Mouse (Mus musculus): Measurements from ENCODE around the gene Lim2. TPM values are rescaled to one million over a fixed set of nuclear protein-coding genes. Genes with fewer than 3 reads are reported as not detected.

Gene Lim2
- polyA plus RNA-seq, 1 experiment: not detected

DNA sequence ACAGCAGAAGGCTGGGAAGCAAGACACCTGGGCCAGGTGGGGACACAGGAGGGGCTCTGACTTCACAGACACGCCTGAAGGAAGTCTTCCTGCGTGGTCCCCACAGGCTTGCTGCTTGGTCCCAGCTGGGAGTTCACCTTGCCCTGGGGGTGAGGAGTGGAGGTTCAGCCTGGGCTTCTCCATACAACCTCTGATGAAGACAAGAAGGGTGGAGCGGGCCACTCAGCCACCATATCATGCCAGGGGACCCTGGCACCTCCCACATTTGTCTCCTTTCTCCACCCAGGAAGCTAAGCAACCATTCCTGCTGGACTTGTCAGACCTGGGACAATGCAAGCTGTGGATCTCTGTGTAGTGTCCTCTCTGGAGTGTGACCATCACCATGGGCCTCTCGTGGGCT is 35.4 kb downstream of the Lim2 start, which contains the start of gene Vsig10l:
Gene Vsig10l (plus strand): TSS at position 301 of the 400 bp plus-strand sequence.
- Histone ChIP-seq H3K4me1 (ENCODE audit: control insufficient read depth, insufficient read depth, insufficient read length, low read length) (peaks cover 7% of the 10 kb centered on the region), H3K27ac (replicated peaks; ENCODE audit: low read depth, low read length) (no peak within 1 kb of the TSS), H3K4me3 (ENCODE audit: insufficient read depth, low read depth, low read length) (no peak within 1 kb of the TSS)

DNA sequence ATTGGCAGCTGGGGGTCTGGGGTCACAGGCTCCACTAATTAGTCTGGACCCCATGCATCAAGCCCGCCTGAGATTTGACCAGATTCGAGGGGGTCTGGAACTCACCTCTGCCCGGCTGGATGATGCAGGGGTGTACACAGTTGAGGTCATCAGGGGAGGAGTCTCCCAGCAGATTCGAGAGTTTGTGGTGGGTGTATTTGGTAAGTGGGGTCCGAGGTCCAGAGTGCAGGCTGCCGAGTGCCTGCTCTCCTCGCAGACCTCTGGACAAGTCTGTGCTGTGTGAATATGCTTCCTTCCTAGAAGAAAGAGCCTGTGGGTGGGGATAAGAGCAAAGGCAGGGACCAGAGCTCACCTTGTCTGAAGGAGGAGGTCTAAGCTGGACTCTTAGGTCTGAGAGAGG is 36.5 kb downstream of the Lim2 start:
- H3K4me1 ChIP-seq (ENCODE audit: control insufficient read depth, insufficient read depth, insufficient read length, low read length): peaks cover 7% of the 10 kb centered on the region; the same call in 1 of the 2 replicates
- H3K4me3 ChIP-seq (ENCODE audit: insufficient read depth, low read depth, low read length): no peak overlapping the region
- no peak overlapping the region for H3K27ac ChIP-seq (replicated peaks; ENCODE audit: low read depth, low read length)

DNA sequence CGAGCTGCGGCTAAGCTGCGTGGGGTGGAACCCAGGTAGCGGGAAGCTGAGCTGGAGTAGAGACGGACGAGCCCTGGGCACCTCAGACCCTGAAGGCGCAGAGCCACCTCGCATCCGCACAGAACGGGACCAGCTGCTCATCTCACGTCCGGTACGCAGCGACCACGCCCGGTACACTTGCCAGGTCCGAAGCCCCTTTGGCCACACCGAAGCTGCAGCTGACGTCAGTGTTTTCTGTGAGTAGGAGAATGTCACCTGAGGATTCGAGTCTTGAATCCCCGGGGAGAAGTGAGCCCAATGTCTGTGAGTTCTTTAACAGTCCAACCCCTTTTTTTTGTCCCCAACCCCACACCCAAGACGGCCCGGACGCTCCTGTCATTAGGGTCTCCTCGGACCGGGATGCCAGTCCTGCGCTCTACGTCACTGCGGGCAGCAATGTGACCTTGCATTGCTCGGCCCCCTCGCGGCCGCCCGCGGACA is 37.4 kb downstream of the Lim2 start:
- Histone ChIP-seq H3K4me3 (ENCODE audit: insufficient read depth, low read depth, low read length) (peak overlapping the region; percentile 63), H3K27ac (replicated peaks; ENCODE audit: low read depth, low read length) (no peak overlapping the region), H3K4me1 (ENCODE audit: control insufficient read depth, insufficient read depth, insufficient read length, low read length) (peaks cover 4% of the 10 kb centered on the region; the same call in 1 of the 2 replicates)

DNA sequence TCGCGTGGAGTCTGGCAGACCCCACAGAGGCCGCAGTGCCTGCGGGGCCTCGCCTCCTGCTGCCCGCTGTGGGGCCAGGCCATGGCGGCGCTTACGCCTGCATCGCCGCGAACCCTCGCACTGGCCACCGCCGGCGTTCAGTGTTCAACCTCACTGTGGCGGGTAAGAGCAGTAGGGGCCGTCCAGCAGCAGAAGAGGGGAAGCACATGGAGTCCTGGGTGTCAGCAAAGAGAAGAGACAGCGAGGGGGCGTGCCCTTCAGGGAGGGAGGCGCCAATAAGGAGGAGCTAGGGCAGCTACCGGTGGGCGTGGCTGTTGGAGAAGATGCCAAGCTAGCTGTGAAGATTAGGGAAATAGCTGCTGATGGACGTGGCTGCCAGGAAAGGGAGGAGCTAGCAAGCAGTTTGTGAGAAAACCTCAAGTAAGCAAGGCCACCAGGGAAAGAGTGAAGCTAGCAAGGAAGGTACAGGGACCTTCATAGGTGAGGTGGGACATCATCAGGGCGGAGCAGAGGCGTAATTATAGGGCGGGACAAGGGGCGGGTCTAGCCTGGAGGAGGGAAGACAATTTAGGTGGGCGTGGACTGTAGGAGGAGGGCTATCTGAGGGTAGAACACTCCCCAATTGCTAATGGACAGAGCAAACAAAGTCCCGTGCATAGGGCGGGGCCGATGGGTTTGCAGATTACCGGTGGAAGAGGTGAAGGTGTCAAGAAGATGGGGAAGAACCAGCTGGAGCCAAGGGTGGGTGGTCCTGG is 38.1 kb downstream of the Lim2 start:
- Histone ChIP-seq H3K27ac (replicated peaks; ENCODE audit: low read depth, low read length) (0 out of 2 replicates have a peak overlapping the region, but pooled peaks have one; percentile 1), H3K4me3 (ENCODE audit: insufficient read depth, low read depth, low read length) (peak overlapping the region; percentile 63), H3K4me1 (ENCODE audit: control insufficient read depth, insufficient read depth, insufficient read length, low read length) (peaks cover 1% of the 10 kb centered on the region; the same call in 1 of the 2 replicates)

DNA sequence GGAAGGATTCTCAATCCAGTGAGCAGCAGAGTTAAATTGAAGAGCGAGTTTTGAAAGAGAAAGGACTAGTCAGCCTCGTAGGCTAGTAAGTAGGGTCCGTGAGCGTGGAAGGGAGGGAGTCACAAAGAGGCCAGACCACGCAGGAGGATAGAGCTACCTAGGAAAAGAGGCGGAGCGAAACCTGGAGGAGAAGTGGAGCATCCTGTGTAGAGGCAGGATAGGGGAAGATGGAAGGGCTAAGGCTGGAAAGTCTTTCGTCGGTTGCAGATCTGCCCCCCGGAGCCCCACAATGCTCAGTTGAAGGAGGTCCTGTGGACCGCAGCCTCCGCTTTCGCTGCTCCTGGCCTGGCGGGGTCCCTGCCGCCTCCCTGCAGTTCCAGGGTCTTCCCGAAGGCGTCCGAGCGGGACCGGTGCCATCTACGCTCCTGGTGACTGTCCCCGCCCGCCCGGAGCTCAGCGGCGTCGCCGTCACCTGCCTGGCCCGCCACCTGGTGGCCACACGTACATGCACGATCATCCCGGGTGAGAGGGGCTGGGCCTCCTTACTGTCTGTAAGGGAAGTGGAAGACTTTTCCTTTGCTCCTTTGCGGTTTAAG is 38.7 kb downstream of the Lim2 start:
- Histone ChIP-seq H3K4me1 (ENCODE audit: control insufficient read depth, insufficient read depth, insufficient read length, low read length) (no peaks in the 10 kb centered on the region), H3K27ac (replicated peaks; ENCODE audit: low read depth, low read length) (0 out of 2 replicates have a peak overlapping the region, but pooled peaks have one; percentile 1), H3K4me3 (ENCODE audit: insufficient read depth, low read depth, low read length) (peak overlapping the region; percentile 63)

DNA sequence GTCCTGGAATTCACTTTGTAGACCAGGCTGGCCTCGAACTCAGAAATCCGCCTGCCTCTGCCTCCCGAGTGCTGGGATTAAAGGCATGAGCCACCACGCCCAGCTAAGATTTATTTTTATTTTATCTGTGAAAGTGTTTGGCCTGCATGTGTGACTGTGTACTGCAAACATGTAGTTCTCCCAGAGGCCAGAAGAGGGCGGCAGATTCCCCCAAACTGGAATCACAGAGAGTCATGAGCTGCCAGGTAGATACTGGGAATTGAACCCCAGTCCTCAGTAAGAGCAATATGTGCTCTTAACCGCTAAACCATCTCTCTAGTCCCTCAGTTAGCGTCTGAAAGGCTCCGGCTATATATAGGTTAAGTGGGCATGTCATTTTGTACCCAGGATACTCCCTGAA is 42.9 kb downstream of the Lim2 start:
- Histone ChIP-seq H3K4me3 (ENCODE audit: insufficient read depth, low read depth, low read length) (no peak overlapping the region), H3K27ac (replicated peaks; ENCODE audit: low read depth, low read length) (no peak overlapping the region), H3K4me1 (ENCODE audit: control insufficient read depth, insufficient read depth, insufficient read length, low read length) (no peaks in the 10 kb centered on the region)

DNA sequence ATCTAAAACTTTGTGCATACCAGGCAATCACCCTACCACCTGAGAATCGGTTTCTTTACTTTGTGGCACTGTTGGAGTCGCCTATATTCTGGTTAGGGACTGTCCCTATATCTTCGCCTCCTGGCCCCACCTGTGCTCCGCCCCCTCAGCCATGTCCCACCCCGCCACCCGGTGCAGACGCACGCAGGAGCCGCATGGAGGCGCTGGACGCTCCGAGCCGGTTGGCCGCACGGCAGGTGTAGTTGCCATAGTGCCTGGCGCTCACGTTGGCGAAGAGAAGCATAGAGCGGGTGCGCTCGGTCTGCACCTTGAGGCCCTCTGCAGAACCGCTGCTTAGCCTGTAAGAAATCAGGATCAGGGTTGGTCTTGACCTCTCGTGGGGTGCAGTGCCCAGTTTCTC is 48.2 kb downstream of the Lim2 start:
- no peak overlapping the region for H3K4me3 ChIP-seq (ENCODE audit: insufficient read depth, low read depth, low read length)
- H3K27ac ChIP-seq (replicated peaks; ENCODE audit: low read depth, low read length): no peak overlapping the region
- H3K4me1 ChIP-seq (ENCODE audit: control insufficient read depth, insufficient read depth, insufficient read length, low read length): no peaks in the 10 kb centered on the region

DNA sequence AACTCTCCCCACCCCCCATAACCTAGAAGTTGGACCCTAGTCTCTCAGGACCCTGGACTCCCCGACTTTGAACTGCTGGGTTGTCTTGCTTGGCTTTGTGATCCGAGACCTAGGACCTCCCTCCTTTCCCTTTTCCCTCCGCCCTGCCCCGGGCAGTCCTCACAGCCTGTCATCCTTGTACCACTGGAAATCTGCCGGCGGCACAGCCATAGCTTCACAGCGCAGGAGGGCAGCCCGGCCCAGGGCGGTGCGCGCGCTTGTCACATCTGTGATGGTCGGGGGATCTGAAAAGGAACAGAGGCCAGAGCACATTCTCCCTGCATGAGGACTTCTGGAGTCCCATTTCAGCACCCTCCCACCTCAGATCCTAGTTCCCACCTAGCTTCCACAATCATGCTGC is 48.9 kb downstream of the Lim2 start:
- H3K4me1 ChIP-seq (ENCODE audit: control insufficient read depth, insufficient read depth, insufficient read length, low read length): no peaks in the 10 kb centered on the region
- H3K27ac ChIP-seq (replicated peaks; ENCODE audit: low read depth, low read length): no peak overlapping the region
- no peak overlapping the region for H3K4me3 ChIP-seq (ENCODE audit: insufficient read depth, low read depth, low read length)

DNA sequence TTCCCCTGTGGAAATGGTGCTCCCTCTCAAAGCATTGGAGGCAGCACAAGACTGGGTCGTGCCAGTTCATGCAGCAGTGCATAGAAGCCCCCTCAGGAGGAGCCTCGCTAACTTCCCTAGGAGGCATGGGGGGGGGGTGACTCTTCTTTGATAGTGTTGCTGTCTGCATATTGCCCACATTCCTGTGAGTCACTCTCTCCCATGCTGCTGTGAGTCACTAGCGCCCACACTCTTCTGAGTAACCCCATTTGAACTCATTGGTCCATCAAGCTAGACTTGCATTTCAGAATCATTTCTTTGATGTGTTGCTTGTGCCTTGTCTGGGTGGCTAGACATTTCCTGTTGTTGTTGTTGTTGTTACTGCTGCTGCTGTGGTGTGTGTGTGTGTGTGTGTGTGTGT is 53.7 kb downstream of the Lim2 start:
- no peaks in the 10 kb centered on the region for H3K4me1 ChIP-seq (ENCODE audit: control insufficient read depth, insufficient read depth, insufficient read length, low read length)
- no peak overlapping the region for H3K27ac ChIP-seq (replicated peaks; ENCODE audit: low read depth, low read length)
- H3K4me3 ChIP-seq (ENCODE audit: insufficient read depth, low read depth, low read length): no peak overlapping the region

DNA sequence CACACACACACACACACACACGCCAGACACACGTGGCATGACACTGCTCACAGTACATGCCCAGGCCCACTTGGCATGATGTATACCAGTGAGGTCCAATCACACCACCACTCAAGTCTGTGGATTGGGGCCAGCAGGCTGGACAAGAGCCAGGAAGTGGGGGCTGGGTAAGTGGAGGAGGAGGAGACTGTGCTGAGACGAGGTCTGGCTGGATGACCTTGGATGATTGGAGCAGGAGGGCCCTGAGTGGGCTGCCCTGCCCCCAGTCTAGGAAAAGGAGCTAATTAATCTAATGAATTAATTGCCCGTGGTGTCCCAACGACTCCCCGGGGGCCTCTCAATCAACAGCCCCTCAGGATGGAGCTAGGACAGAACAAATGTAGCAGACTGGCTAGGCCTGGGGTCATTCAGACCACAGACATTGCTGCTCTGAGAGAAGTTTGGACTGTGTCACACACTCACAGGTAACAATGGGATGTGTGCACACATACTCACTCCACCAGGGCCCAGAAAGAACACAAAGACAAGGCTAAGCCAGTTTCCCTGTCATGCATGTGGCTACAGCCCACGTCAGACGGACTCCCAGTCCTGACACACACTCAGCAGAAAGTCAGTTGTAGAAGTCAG is 54.7 kb downstream of the Lim2 start:
- Histone ChIP-seq H3K27ac (replicated peaks; ENCODE audit: low read depth, low read length) (no peak overlapping the region), H3K4me3 (ENCODE audit: insufficient read depth, low read depth, low read length) (no peak overlapping the region)

DNA sequence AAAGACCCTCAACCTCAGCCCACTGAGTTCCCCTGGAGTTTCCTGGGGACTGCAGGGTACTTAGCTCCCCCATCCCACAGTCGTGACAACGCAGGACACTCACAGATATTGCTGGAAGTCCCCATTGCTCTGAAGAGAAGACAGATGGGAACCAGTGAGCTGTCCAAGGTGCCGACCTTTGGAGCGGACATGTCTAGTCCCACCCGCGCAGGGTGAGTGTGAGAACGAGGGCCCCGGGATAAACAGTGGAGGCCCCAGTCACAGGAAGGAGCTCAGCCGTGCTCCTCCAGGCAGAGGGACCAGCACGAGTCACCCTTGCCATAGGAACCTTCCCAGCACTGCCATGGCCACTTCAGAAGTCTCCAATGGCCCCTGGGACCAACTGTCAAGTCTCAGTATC is 55.8 kb downstream of the Lim2 start:
- no peak overlapping the region for H3K4me3 ChIP-seq (ENCODE audit: insufficient read depth, low read depth, low read length)

More for the DNA sequence above, 54.7 kb downstream of the Lim2 start:
- no peaks in the 10 kb centered on the region for H3K4me1 ChIP-seq (ENCODE audit: control insufficient read depth, insufficient read depth, insufficient read length, low read length)

More for the DNA sequence above, 55.8 kb downstream of the Lim2 start:
- Histone ChIP-seq H3K27ac (replicated peaks; ENCODE audit: low read depth, low read length) (no peak overlapping the region), H3K4me1 (ENCODE audit: control insufficient read depth, insufficient read depth, insufficient read length, low read length) (no peaks in the 10 kb centered on the region)

Other genes starting within 250 kb of the Lim2 start
- gene Zfp715, start 114.4 kb upstream of the Lim2 start, polyA plus RNA-seq (2012; ENCODE audit: insufficient read depth, insufficient read length, missing spikeins): 5.9 and 13.6 TPM in 2 replicates
- gene Siglecf, start 76.3 kb upstream of the Lim2 start, polyA plus RNA-seq (2012; ENCODE audit: insufficient read depth, insufficient read length, missing spikeins): not detected in 2 replicates
- not detected in 2 replicates for gene Siglecg, start 19.5 kb upstream of the Lim2 start, polyA plus RNA-seq (2012; ENCODE audit: insufficient read depth, insufficient read length, missing spikeins)
- 2.2 TPM in 1 of 2 replicates, not detected in the other for gene Nkg7, start 9.4 kb downstream of the Lim2 start, polyA plus RNA-seq (2012; ENCODE audit: insufficient read depth, insufficient read length, missing spikeins)
- gene Cldnd2, start 13.1 kb downstream of the Lim2 start, polyA plus RNA-seq (2012; ENCODE audit: insufficient read depth, insufficient read length, missing spikeins): not detected in 2 replicates
- gene Etfb, start 16.4 kb downstream of the Lim2 start, polyA plus RNA-seq (2012; ENCODE audit: insufficient read depth, insufficient read length, missing spikeins): 2,383 and 2,841 TPM in 2 replicates
- not detected in 2 replicates for gene Gm45233, start 16.5 kb downstream of the Lim2 start, polyA plus RNA-seq (2012; ENCODE audit: insufficient read depth, insufficient read length, missing spikeins)
- gene Vsig10l, start 35.5 kb downstream of the Lim2 start, polyA plus RNA-seq (2012; ENCODE audit: insufficient read depth, insufficient read length, missing spikeins): 1.9 and 3.5 TPM in 2 replicates
- 0.48 and 0.58 TPM in 2 replicates for gene Iglon5, start 62.4 kb downstream of the Lim2 start, polyA plus RNA-seq (2012; ENCODE audit: insufficient read depth, insufficient read length, missing spikeins)
- not detected in 2 replicates for gene 4931406B18Rik, start 78.3 kb downstream of the Lim2 start, polyA plus RNA-seq (2012; ENCODE audit: insufficient read depth, insufficient read length, missing spikeins)
- gene Cd33, start 116.8 kb downstream of the Lim2 start, polyA plus RNA-seq (2012; ENCODE audit: insufficient read depth, insufficient read length, missing spikeins): 1.4 and 5.5 TPM in 2 replicates
- 0.79 and 0.88 TPM in 2 replicates for gene Zfp658, start 134.6 kb downstream of the Lim2 start, polyA plus RNA-seq (2012; ENCODE audit: insufficient read depth, insufficient read length, missing spikeins)
- gene Zfp719, start 151.9 kb downstream of the Lim2 start, polyA plus RNA-seq (2012; ENCODE audit: insufficient read depth, insufficient read length, missing spikeins): 2.9 and 4.4 TPM in 2 replicates
- not detected in 2 replicates for gene Zfp819, start 179.5 kb downstream of the Lim2 start, polyA plus RNA-seq (2012; ENCODE audit: insufficient read depth, insufficient read length, missing spikeins)
- gene Ceacam18, start 207.0 kb downstream of the Lim2 start, polyA plus RNA-seq (2012; ENCODE audit: insufficient read depth, insufficient read length, missing spikeins): not detected in 2 replicates
- 1.3 and 2.7 TPM in 2 replicates for gene Siglece, start 232.5 kb downstream of the Lim2 start, polyA plus RNA-seq (2012; ENCODE audit: insufficient read depth, insufficient read length, missing spikeins)
- gene Ctu1, start 244.3 kb downstream of the Lim2 start, polyA plus RNA-seq (2012; ENCODE audit: insufficient read depth, insufficient read length, missing spikeins): 1.7 and 2.5 TPM in 2 replicates